ENCODE assay signal across 26 mouse cellular contexts in genomic region chr15:49229063-49229462, GRCm38 (mm10).
"Had no signal": no experiment of that assay in that cellular context is flagged by ENCODE, and none has a peak within 500 bp of the region (broad histone marks: within the 10 kb centered on the region; RNA-seq: fewer than 3 reads in every experiment).

No protein-coding gene starts in this region.

- ATAC-seq: hindbrain, postnatal 0 days; intestine, embryonic 16.5 days had no signal

- H3K4me1 ChIP-seq: heart, embryonic 13.5 days; heart, embryonic 15.5 days; hindbrain, embryonic 13.5 days; hindbrain, embryonic 15.5 days; kidney, embryonic 15.5 days; limb, embryonic 10.5 days; limb, embryonic 12.5 days; liver, embryonic 13.5 days; liver, embryonic 15.5 days had no signal

- H3K27me3 ChIP-seq: heart, embryonic 13.5 days; heart, embryonic 15.5 days; hindbrain, embryonic 13.5 days; hindbrain, embryonic 15.5 days; kidney, embryonic 15.5 days; limb, embryonic 12.5 days; liver, embryonic 13.5 days; liver, embryonic 15.5 days had no signal

- H3K9me3 ChIP-seq: heart, embryonic 13.5 days; heart, embryonic 15.5 days; hindbrain, embryonic 13.5 days; hindbrain, embryonic 15.5 days; kidney, embryonic 15.5 days; limb, embryonic 10.5 days; limb, embryonic 12.5 days; liver, embryonic 13.5 days; liver, embryonic 15.5 days had no signal

- H3K9ac ChIP-seq: heart, embryonic 13.5 days; heart, embryonic 15.5 days; hindbrain, embryonic 13.5 days; hindbrain, embryonic 15.5 days; kidney, embryonic 15.5 days; limb, embryonic 12.5 days; liver, embryonic 13.5 days; liver, embryonic 15.5 days had no signal

- H3K4me2 ChIP-seq: heart, embryonic 11.5 days; heart, embryonic 13.5 days; heart, embryonic 15.5 days; hindbrain, embryonic 13.5 days; hindbrain, embryonic 15.5 days; kidney, embryonic 15.5 days; limb, embryonic 12.5 days; liver, embryonic 11.5 days; liver, embryonic 13.5 days; liver, embryonic 15.5 days had no signal

- H3K4me3 ChIP-seq: heart, embryonic 13.5 days; heart, embryonic 15.5 days; hindbrain, embryonic 13.5 days; hindbrain, embryonic 15.5 days; kidney, embryonic 15.5 days; limb, embryonic 10.5 days; limb, embryonic 12.5 days; liver, embryonic 13.5 days; liver, embryonic 15.5 days had no signal

- DNase-seq: gastrocnemius, postnatal 14 days; heart, adult 18-20 months; heart, postnatal 14 days; heart, postnatal 36 days; kidney, adult 11 months; kidney, adult 2 months; kidney, adult 9 months; kidney, postnatal 14 days; kidney, postnatal 36 days; layer of hippocampus, adult 9-11 months; layer of hippocampus, postnatal 36 days; liver; liver, embryonic 13.5 days had no signal

- H3K36me3 ChIP-seq: heart, embryonic 13.5 days; heart, embryonic 15.5 days; hindbrain, embryonic 13.5 days; hindbrain, embryonic 15.5 days; kidney, embryonic 15.5 days; limb, embryonic 10.5 days; limb, embryonic 12.5 days; liver, embryonic 13.5 days; liver, embryonic 15.5 days had no signal

- H3K27ac ChIP-seq: heart, embryonic 13.5 days; heart, embryonic 15.5 days; hindbrain, embryonic 13.5 days; hindbrain, embryonic 15.5 days; hindbrain, postnatal 0 days; kidney, embryonic 15.5 days; kidney, postnatal 0 days; limb, embryonic 10.5 days; limb, embryonic 12.5 days; liver, embryonic 13.5 days; liver, embryonic 15.5 days had no signal
